Mouse (Mus musculus) liver, postnatal 0 days (tissue): ENCODE measurements around the gene Snf8. TPM values are rescaled to one million over a fixed set of nuclear protein-coding genes. Genes with fewer than 3 reads are reported as not detected.

Experiments used
- ATAC-seq: fragments of 200-750 bp; cut with Nextera tagmentation; 2 replicates; pipeline ENCODE4 v1.8.0; 2017; ENCODE audit warnings: mild to moderate bottlenecking, moderate library complexity
- DNase-seq: peaks from one replicate; pipeline ENCODE4 v3.0.0-alpha.2; 2016
- H3K27ac ChIP-seq: fragments of 300-500 bp; sonication (generic); 2 replicates; pipeline ENCODE4 v1.5.1; 2014; ENCODE audit warnings: antibody characterized with exemption, moderate library complexity, mild to moderate bottlenecking, low read depth
- H3K27me3 ChIP-seq: fragments of 300-500 bp; sonication (generic); 2 replicates; pipeline ENCODE4 v1.6.1; 2014; ENCODE audit warnings: low read length, control low read depth, mixed read lengths; ENCODE audit not compliant: insufficient read depth
- H3K36me3 ChIP-seq: fragments of 300-500 bp; sonication (generic); replicated peaks from 2 replicates; pipeline ENCODE4 v1.6.1; 2014; ENCODE audit warnings: mild to moderate bottlenecking, control low read depth, low read length, moderate library complexity, mixed read lengths; ENCODE audit not compliant: insufficient read depth
- H3K4me1 ChIP-seq: fragments of 300-500 bp; sonication (generic); 2 replicates; pipeline ENCODE4 v1.6.1; 2014; ENCODE audit warnings: antibody characterized with exemption, mild to moderate bottlenecking, control low read depth; ENCODE audit not compliant: insufficient read depth
- H3K4me2 ChIP-seq: fragments of 300-500 bp; sonication (generic); 2 replicates; pipeline ENCODE4 v1.6.1; 2014; ENCODE audit warnings: low read depth, mild to moderate bottlenecking, low read length, moderate library complexity, mixed read lengths
- H3K4me3 ChIP-seq: fragments of 300-500 bp; sonication (generic); 2 replicates; pipeline ENCODE4 v1.5.1; 2014; ENCODE audit warnings: low read depth, low read length
- H3K9ac ChIP-seq: fragments of 300-500 bp; sonication (generic); replicated peaks from 2 replicates; pipeline ENCODE4 v1.6.1; 2014; ENCODE audit warnings: mild to moderate bottlenecking, moderate library complexity
- H3K9me3 ChIP-seq: fragments of 300-500 bp; sonication (generic); 2 replicates; pipeline ENCODE4 v1.6.1; 2016; ENCODE audit warnings: mild to moderate bottlenecking, control low read depth, low read length, mixed read lengths
- CTCF ChIP-seq: sonication (generic); IDR thresholded peaks from 2 replicates; pipeline ENCODE4 v1.5.1; 2016; ENCODE audit warnings: antibody characterized with exemption, low read depth
- EP300 ChIP-seq: IDR thresholded peaks from 2 replicates; pipeline ENCODE4 v1.6.1; 2016; ENCODE audit warnings: antibody characterized with exemption, low read depth, mild to moderate bottlenecking
- WGBS: fragments of 180-500 bp; shearing (Covaris S2); extraction: QIAGEN DNeasy Blood & Tissue Kit; methylation state at CpG from one replicate; pipeline ENCODE4 v1.1.7; 2014; ENCODE audit not compliant: insufficient replicate concordance; 5-methylcytosine and 5-hydroxymethylcytosine counted together
- polyA plus RNA-seq: library from polyadenylated mRNA; unstranded; fragments of >200 nt; fragmentation: Nextera tagmentation; extraction: Ambion mirVana; gene quantifications from 2 replicates; pipeline ENCODE4 v1.2.1, GENCODE M21; 2015

Snf8 gene
- polyA plus RNA-seq, 1 experiment from 2014 or later = 46.9 TPM

GRCm38 (mm10) chr11:96047469-96048373, 13.0 kb downstream of the Snf8 start:
- no peak overlapping the region for H3K9ac ChIP-seq
- peaks cover 74% of the 10 kb centered on the region for H3K36me3 ChIP-seq
- ATAC-seq (no peak), DNase-seq (no peak)
- peaks cover 2% of the 10 kb centered on the region; the same call in 1 of the 2 replicates for H3K4me1 ChIP-seq
- no peak overlapping the region for H3K4me2 ChIP-seq
- TF ChIP-seq CTCF = no peak
- TF ChIP-seq EP300 = no peak
- H3K9me3 ChIP-seq = no peaks in the 10 kb centered on the region
- no peak overlapping the region for H3K4me3 ChIP-seq
- WGBS = 83% methylated on average over 4 of the region's 4 CpGs
- no peaks in the 10 kb centered on the region for H3K27me3 ChIP-seq
- H3K27ac ChIP-seq = no peak overlapping the region

- H3K27me3 ChIP-seq = no peaks in the 10 kb centered on the region
- no peak overlapping the region for H3K27ac ChIP-seq
- DNase-seq = peak; percentile 43
- no peak for TF ChIP-seq CTCF
- peak; percentile 36; the same call in 1 of the 2 replicates for ATAC-seq
- H3K9ac ChIP-seq = no peak overlapping the region
- peaks cover 77% of the 10 kb centered on the region for H3K36me3 ChIP-seq
- peaks cover 2% of the 10 kb centered on the region; the same call in 1 of the 2 replicates for H3K4me1 ChIP-seq
- H3K9me3 ChIP-seq = no peaks in the 10 kb centered on the region
- H3K4me3 ChIP-seq = no peak overlapping the region
- no peak overlapping the region for H3K4me2 ChIP-seq
- WGBS = 75% methylated on average over 4 of the region's 4 CpGs
Measured at GRCm38 (mm10) chr11:96049939-96050338, 15.3 kb downstream of the Snf8 start.

GRCm38 (mm10) chr11:96050854-96051253, 16.2 kb downstream of the Snf8 start:
- Histone ChIP-seq H3K27ac (no peak overlapping the region), H3K4me1 (peaks cover 2% of the 10 kb centered on the region; the same call in 1 of the 2 replicates), H3K4me2 (no peak overlapping the region), H3K4me3 (no peak overlapping the region), H3K9me3 (no peaks in the 10 kb centered on the region), H3K36me3 (peaks cover 81% of the 10 kb centered on the region), H3K9ac (no peak overlapping the region), H3K27me3 (no peaks in the 10 kb centered on the region)
- TF ChIP-seq CTCF = no peak
- no peak for TF ChIP-seq EP300
- no peak for ATAC-seq
- WGBS = 85% methylated on average over 3 of the region's 3 CpGs
- DNase-seq = no peak

- DNase-seq (no peak), ATAC-seq (no peak)
- no peak overlapping the region for H3K4me3 ChIP-seq
- TF ChIP-seq EP300 (no peak), CTCF (no peak)
- no peaks in the 10 kb centered on the region for H3K27me3 ChIP-seq
- no peak overlapping the region for H3K27ac ChIP-seq
- peaks cover 4% of the 10 kb centered on the region for H3K4me1 ChIP-seq
- no peak overlapping the region for H3K9ac ChIP-seq
- WGBS = 85% methylated on average over 4 of the region's 4 CpGs
- no peak overlapping the region for H3K4me2 ChIP-seq
- peaks cover 82% of the 10 kb centered on the region for H3K36me3 ChIP-seq
- H3K9me3 ChIP-seq = no peaks in the 10 kb centered on the region
Measured at GRCm38 (mm10) chr11:96058309-96058708, 23.6 kb downstream of the Snf8 start.

- no peak for TF ChIP-seq CTCF
- DNase-seq (peak; percentile 67), ATAC-seq (peak; percentile 68)
- no peaks in the 10 kb centered on the region for H3K27me3 ChIP-seq
- H3K4me1 ChIP-seq = peaks cover 20% of the 10 kb centered on the region
- H3K4me3 ChIP-seq = peak overlapping the region; percentile 99
- peak overlapping the region; percentile 91 for H3K4me2 ChIP-seq
- peak overlapping the region; percentile 98 for H3K9ac ChIP-seq
- WGBS = 1% methylated on average over 43 of the region's 64 CpGs
- peaks cover 31% of the 10 kb centered on the region for H3K36me3 ChIP-seq
- no peaks in the 10 kb centered on the region for H3K9me3 ChIP-seq
- peak overlapping the region; percentile 94 for H3K27ac ChIP-seq
Measured at GRCm38 (mm10) chr11:96064521-96065214, 30.0 kb downstream of the Snf8 start.

GRCm38 (mm10) chr11:96065215-96065911, 30.7 kb downstream of the Snf8 start, which contains the start of gene Ube2z:
Gene Ube2z, minus strand, starts transcription at chr11:96065388.
- H3K27ac ChIP-seq = peak within 1 kb of the TSS; percentile 94
- H3K4me1 ChIP-seq = peaks cover 20% of the 10 kb centered on the region
- no peaks in the 10 kb centered on the region for H3K27me3 ChIP-seq
- TF ChIP-seq CTCF (peak; percentile 23; the same call in 1 of the 2 replicates), EP300 (no peak)
- peaks cover 28% of the 10 kb centered on the region for H3K36me3 ChIP-seq
- peak within 1 kb of the TSS; percentile 98 for H3K9ac ChIP-seq
- H3K4me2 ChIP-seq = peak within 1 kb of the TSS; percentile 91
- ATAC-seq = peak; percentile 99
- H3K4me3 ChIP-seq = peak within 1 kb of the TSS; percentile 99
- no peaks in the 10 kb centered on the region for H3K9me3 ChIP-seq
- WGBS = 6% methylated on average over 41 of the region's 50 CpGs
- DNase-seq = peak; percentile 98
